Mouse (Mus musculus): ENCODE measurements around the gene Sugct. TPM values are rescaled to one million over a fixed set of nuclear protein-coding genes. Genes with fewer than 3 reads are reported as not detected.

Sugct gene
- polyA plus RNA-seq, 1 experiment from 2014 or later, result 2.3 TPM

DNA sequence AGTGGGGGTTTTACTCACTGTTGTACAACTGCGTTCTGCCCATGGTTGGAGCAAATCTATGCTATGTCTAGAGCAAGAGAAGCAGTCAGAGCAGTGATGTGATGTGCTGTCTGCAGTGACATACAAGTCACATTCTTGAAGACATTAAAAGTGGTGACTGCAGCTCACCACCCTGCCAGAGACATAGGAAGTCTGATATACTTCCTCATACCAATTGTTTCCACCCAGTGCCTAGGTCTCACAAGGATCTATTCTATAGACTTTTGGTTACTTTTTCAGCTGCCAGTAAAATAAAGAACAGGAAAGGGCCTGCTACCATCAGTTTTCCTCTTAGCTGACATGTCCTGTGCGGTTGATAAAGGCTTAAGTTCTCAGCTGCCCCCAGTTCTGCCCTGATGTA, 613.7 kb downstream of the Sugct start:
- Histone ChIP-seq H3K4me1 (no peaks in the 10 kb centered on the region), H3K27ac (no peak overlapping the region), H3K9ac (no peak overlapping the region), H3K27me3 (no peaks in the 10 kb centered on the region), H3K4me2 (no peak overlapping the region), H3K4me3 (no peak overlapping the region), H3K9me3 (replicated peaks) (no peaks in the 10 kb centered on the region), H3K36me3 (ENCODE audit: poor library complexity, severe bottlenecking) (no peaks in the 10 kb centered on the region)
- no peak for ATAC-seq
- 87% methylated on average over 2 of the region's 2 CpGs for WGBS

DNA sequence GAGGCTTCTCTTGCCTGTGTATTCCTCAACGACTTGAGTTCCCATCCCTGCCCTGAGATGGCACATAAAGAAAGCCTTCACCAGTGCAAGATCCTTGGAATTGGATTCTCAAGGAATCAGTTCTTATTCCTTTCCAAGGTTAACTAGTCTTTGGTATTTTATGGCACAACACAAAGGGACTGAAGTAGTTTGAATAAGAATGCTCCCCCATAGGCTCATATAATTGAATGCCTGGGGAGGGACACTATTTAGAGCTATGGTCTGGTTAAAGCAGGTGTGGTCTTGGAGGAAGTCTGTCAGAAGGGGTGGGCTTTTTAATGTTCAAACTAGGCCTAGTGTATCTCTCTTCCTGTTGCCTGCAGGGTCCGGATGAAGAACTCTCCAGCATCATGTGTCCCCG, 629.8 kb downstream of the Sugct start:
- no peak for ATAC-seq
- Histone ChIP-seq H3K9ac (no peak overlapping the region), H3K9me3 (replicated peaks) (no peaks in the 10 kb centered on the region), H3K4me2 (no peak overlapping the region), H3K27ac (no peak overlapping the region), H3K4me1 (no peaks in the 10 kb centered on the region), H3K36me3 (ENCODE audit: poor library complexity, severe bottlenecking) (no peaks in the 10 kb centered on the region), H3K4me3 (no peak overlapping the region), H3K27me3 (no peaks in the 10 kb centered on the region)
- WGBS, result 78% methylated on average over 3 of the region's 3 CpGs

GRCm38 (mm10) chr13:17056650-17057049, 638.7 kb downstream of the Sugct start:
- no peaks in the 10 kb centered on the region for H3K9me3 ChIP-seq (replicated peaks)
- WGBS, result 100% methylated on average over 2 of the region's 2 CpGs
- no peaks in the 10 kb centered on the region for H3K36me3 ChIP-seq (ENCODE audit: poor library complexity, severe bottlenecking)
- no peak overlapping the region for H3K4me3 ChIP-seq
- no peak for ATAC-seq
- no peak overlapping the region for H3K9ac ChIP-seq
- no peaks in the 10 kb centered on the region for H3K4me1 ChIP-seq
- no peak overlapping the region for H3K27ac ChIP-seq
- no peak overlapping the region for H3K4me2 ChIP-seq
- no peaks in the 10 kb centered on the region for H3K27me3 ChIP-seq

GRCm38 (mm10) chr13:17043426-17044224, 651.7 kb downstream of the Sugct start:
- 95% methylated on average over 3 of the region's 3 CpGs for WGBS
- Histone ChIP-seq H3K4me3 (no peak overlapping the region), H3K9me3 (replicated peaks) (no peaks in the 10 kb centered on the region), H3K4me2 (no peak overlapping the region), H3K36me3 (ENCODE audit: poor library complexity, severe bottlenecking) (no peaks in the 10 kb centered on the region), H3K9ac (no peak overlapping the region), H3K27ac (no peak overlapping the region), H3K27me3 (no peaks in the 10 kb centered on the region), H3K4me1 (no peaks in the 10 kb centered on the region)
- ATAC-seq, result no peak

DNA sequence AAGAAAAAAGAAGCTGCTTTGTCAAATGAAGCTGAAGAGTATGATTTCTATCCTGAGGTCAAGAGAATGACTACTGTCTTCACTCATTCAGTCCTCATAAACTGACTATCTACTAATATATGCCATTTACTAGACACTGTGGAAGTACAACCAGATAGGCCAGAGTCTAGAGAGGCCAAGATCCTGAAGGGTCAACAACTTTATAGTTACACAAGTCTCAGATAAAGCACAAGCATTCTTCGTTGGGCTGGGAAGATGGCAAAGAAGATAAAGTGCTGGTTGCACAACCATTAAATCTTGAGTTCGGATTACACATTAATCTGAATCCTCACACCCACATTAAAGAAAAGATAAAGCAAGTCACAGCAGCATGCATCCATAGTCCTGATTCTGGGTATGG, 653.0 kb downstream of the Sugct start:
- Histone ChIP-seq H3K27ac (no peak overlapping the region), H3K9ac (no peak overlapping the region), H3K36me3 (ENCODE audit: poor library complexity, severe bottlenecking) (no peaks in the 10 kb centered on the region), H3K9me3 (replicated peaks) (no peaks in the 10 kb centered on the region), H3K4me3 (no peak overlapping the region), H3K4me2 (no peak overlapping the region), H3K4me1 (no peaks in the 10 kb centered on the region), H3K27me3 (no peaks in the 10 kb centered on the region)
- WGBS, result 83% methylated on average over 2 of the region's 2 CpGs
- ATAC-seq, result no peak

GRCm38 (mm10) chr13:17039727-17040126, 655.6 kb downstream of the Sugct start:
- H3K4me2 ChIP-seq, result no peak overlapping the region
- no peaks in the 10 kb centered on the region for H3K9me3 ChIP-seq (replicated peaks)
- H3K36me3 ChIP-seq (ENCODE audit: poor library complexity, severe bottlenecking), result no peaks in the 10 kb centered on the region
- H3K4me1 ChIP-seq, result no peaks in the 10 kb centered on the region
- ATAC-seq, result no peak
- 78% methylated on average over 2 of the region's 2 CpGs for WGBS
- no peaks in the 10 kb centered on the region for H3K27me3 ChIP-seq
- H3K4me3 ChIP-seq, result no peak overlapping the region
- no peak overlapping the region for H3K9ac ChIP-seq
- no peak overlapping the region for H3K27ac ChIP-seq

GRCm38 (mm10) chr13:17038341-17038740, 657.0 kb downstream of the Sugct start:
- Histone ChIP-seq H3K27ac (no peak overlapping the region), H3K4me3 (no peak overlapping the region), H3K9me3 (replicated peaks) (no peaks in the 10 kb centered on the region), H3K27me3 (no peaks in the 10 kb centered on the region), H3K4me2 (no peak overlapping the region), H3K36me3 (ENCODE audit: poor library complexity, severe bottlenecking) (no peaks in the 10 kb centered on the region), H3K4me1 (no peaks in the 10 kb centered on the region), H3K9ac (no peak overlapping the region)
- no peak for ATAC-seq
- 90% methylated on average over 4 of the region's 4 CpGs for WGBS

- Histone ChIP-seq H3K9me3 (replicated peaks) (no peaks in the 10 kb centered on the region), H3K4me1 (no peaks in the 10 kb centered on the region), H3K27ac (no peak overlapping the region), H3K36me3 (ENCODE audit: poor library complexity, severe bottlenecking) (no peaks in the 10 kb centered on the region), H3K9ac (no peak overlapping the region), H3K4me3 (no peak overlapping the region), H3K4me2 (no peak overlapping the region), H3K27me3 (no peaks in the 10 kb centered on the region)
- WGBS, result 89% methylated on average over 3 of the region's 3 CpGs
- no peak for ATAC-seq
Measured at GRCm38 (mm10) chr13:17037899-17038298, 657.5 kb downstream of the Sugct start.

DNA sequence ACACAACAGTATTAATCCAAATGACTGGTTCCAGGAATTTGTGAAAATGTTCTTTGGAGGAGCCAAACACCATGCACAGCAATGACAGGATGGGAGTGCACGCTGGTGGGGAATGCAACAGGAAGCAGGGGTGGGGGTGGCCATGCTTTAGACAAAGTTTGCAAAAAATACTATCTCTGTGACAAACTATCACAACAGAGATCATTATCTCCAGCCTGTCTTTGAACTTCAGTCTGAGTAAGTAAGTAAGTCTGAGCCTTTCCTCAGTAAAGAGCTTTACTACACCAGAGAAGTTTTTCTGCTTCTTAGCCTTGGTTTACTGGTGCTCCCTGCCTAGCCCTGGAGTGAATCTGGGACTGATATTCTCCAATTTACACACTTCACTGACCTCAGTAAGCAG, 664.6 kb downstream of the Sugct start:
- no peak overlapping the region for H3K4me3 ChIP-seq
- 89% methylated on average over 1 of the region's 1 CpGs for WGBS
- H3K27ac ChIP-seq, result no peak overlapping the region
- H3K36me3 ChIP-seq (ENCODE audit: poor library complexity, severe bottlenecking), result no peaks in the 10 kb centered on the region
- no peak overlapping the region for H3K4me2 ChIP-seq
- H3K9ac ChIP-seq, result no peak overlapping the region
- no peaks in the 10 kb centered on the region for H3K27me3 ChIP-seq
- H3K9me3 ChIP-seq (replicated peaks), result no peaks in the 10 kb centered on the region
- H3K4me1 ChIP-seq, result no peaks in the 10 kb centered on the region
- ATAC-seq, result no peak

- Histone ChIP-seq H3K27me3 (no peaks in the 10 kb centered on the region), H3K4me2 (no peak overlapping the region), H3K27ac (no peak overlapping the region), H3K9ac (no peak overlapping the region), H3K4me3 (no peak overlapping the region), H3K9me3 (replicated peaks) (no peaks in the 10 kb centered on the region), H3K4me1 (no peaks in the 10 kb centered on the region), H3K36me3 (ENCODE audit: poor library complexity, severe bottlenecking) (no peaks in the 10 kb centered on the region)
- ATAC-seq, result 0 out of 2 replicates have a peak, but pooled peaks have one; percentile 63
- WGBS, result 48% methylated on average over 3 of the region's 3 CpGs
Measured at GRCm38 (mm10) chr13:17028595-17028994, 666.8 kb downstream of the Sugct start.

DNA sequence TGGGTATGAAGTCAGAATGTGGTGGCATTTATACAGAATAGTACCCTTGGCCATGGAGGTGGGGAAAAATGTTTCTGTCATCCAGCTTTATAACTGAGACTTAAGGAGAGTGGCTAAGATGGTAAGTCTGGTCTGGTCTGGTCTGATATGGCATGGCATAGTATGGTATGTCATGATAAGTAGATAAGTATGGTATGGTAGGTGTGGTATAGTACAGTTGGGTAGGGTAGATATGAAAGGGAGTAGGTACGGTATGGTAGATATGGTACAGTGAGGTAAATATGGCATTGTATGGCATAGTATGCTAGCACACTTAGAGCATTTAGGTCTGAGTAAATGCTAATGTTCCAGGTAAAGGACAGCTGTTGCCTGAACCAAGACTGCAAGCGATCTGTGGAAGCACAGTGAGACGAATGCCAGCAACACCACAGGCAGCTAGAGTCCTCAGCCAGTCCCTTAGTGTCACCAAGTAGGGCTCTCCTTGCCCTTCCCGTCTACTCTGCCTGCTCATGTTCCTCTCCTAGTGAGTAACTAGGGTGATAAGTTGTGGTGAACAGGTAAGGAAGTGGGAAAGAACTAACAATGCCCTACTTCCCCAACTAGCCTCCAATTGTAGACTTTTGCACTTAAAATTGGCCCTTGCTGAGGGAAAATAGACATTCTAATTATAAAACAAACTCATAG, 667.4 kb downstream of the Sugct start:
- Histone ChIP-seq H3K9me3 (replicated peaks) (no peaks in the 10 kb centered on the region), H3K36me3 (ENCODE audit: poor library complexity, severe bottlenecking) (no peaks in the 10 kb centered on the region), H3K9ac (no peak overlapping the region), H3K27me3 (no peaks in the 10 kb centered on the region), H3K4me1 (no peaks in the 10 kb centered on the region), H3K4me2 (no peak overlapping the region), H3K27ac (no peak overlapping the region), H3K4me3 (no peak overlapping the region)
- 92% methylated on average over 4 of the region's 4 CpGs for WGBS
- ATAC-seq, result no peak

DNA sequence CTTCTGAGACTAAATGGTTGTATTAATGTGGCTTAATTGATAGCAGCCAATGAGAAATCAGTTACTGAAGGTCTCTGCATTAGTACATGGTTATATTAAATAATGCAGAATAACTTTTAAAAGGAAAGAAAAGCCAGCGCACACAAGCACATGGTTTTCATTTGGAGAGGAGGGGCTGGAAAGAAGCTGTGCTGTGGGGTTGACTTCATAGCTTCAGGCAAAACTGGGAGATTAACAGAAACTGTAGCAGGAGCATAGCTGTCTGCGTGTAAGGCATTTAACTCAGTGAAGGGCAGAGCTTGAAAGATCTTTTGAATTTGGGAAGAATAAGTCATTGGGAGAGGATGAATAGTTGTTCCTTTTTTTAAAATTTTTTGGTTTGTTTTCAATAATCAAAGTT, 668.4 kb downstream of the Sugct start:
- no peaks in the 10 kb centered on the region for H3K9me3 ChIP-seq (replicated peaks)
- H3K4me3 ChIP-seq, result no peak overlapping the region
- no peak overlapping the region for H3K27ac ChIP-seq
- ATAC-seq, result no peak
- 68% methylated on average over 2 of the region's 2 CpGs for WGBS
- no peaks in the 10 kb centered on the region for H3K4me1 ChIP-seq
- no peaks in the 10 kb centered on the region for H3K27me3 ChIP-seq
- H3K36me3 ChIP-seq (ENCODE audit: poor library complexity, severe bottlenecking), result no peaks in the 10 kb centered on the region
- H3K9ac ChIP-seq, result no peak overlapping the region
- H3K4me2 ChIP-seq, result no peak overlapping the region
